Mouse (Mus musculus) MEL (cell line): ENCODE results near the gene Osbp2.

Source experiments
- BHLHE40 ChIP-seq: IDR thresholded peaks from 2 replicates; pipeline ENCODE4 v1.6.1; 2012; ENCODE audit warnings: low read depth, mild to moderate bottlenecking, inconsistent platforms, low read length, improper control_type of control experiment, borderline replicate concordance
- CTCF ChIP-seq, 3 experiments: IDR thresholded peaks in 2 of 3; conservative IDR thresholded peaks in 1 of 3; 2 replicates each; pipeline ENCODE4 v1.5.1; 2011 to 2012; ENCODE audit warnings: low read length in 3 of 3, low read depth in 2 of 3, mild to moderate bottlenecking in 2 of 3, improper control_type of control experiment in 1 of 3, inconsistent platforms in 1 of 3, mixed read lengths in 1 of 3, moderate library complexity in 1 of 3; ENCODE audit not compliant: control insufficient read depth in 1 of 3, insufficient read depth in 1 of 3, poor library complexity in 1 of 3, severe bottlenecking in 1 of 3
- GABPA ChIP-seq: IDR thresholded peaks from 2 replicates; pipeline ENCODE4 v1.6.1; 2012; ENCODE audit warnings: low read depth, mild to moderate bottlenecking, inconsistent platforms, low read length, improper control_type of control experiment, moderate library complexity
- JUND ChIP-seq: IDR thresholded peaks from 2 replicates; pipeline ENCODE4 v1.6.1; 2011; ENCODE audit warnings: low read depth, mild to moderate bottlenecking, improper control_type of control experiment, low read length
- KAT2A ChIP-seq: conservative IDR thresholded peaks from 2 replicates; pipeline ENCODE4 v1.6.1; 2012; ENCODE audit warnings: low read depth, low read length, improper control_type of control experiment, inconsistent platforms
- MEF2A ChIP-seq: IDR thresholded peaks from 2 replicates; pipeline ENCODE4 v1.6.1; 2014; ENCODE audit warnings: low read depth, mild to moderate bottlenecking, inconsistent platforms, low read length, improper control_type of control experiment; ENCODE audit not compliant: poor library complexity, insufficient replicate concordance, severe bottlenecking; ENCODE audit errors: extremely low read depth
- POLR2A ChIP-seq, 2 experiments: IDR thresholded peaks; 2 replicates each; pipeline ENCODE4 v1.6.1; 2011 to 2012; ENCODE audit warnings: low read length in 2 of 2, mild to moderate bottlenecking in 2 of 2, control low read depth in 1 of 2, improper control_type of control experiment in 1 of 2, low read depth in 1 of 2, moderate library complexity in 1 of 2; ENCODE audit not compliant: control insufficient read depth in 1 of 2, insufficient read depth in 1 of 2, poor library complexity in 1 of 2
- RCOR1 ChIP-seq: IDR thresholded peaks from 2 replicates; pipeline ENCODE4 v1.6.1; 2012; ENCODE audit warnings: low read depth, mild to moderate bottlenecking, inconsistent platforms, low read length, improper control_type of control experiment
- TCF12 ChIP-seq: IDR thresholded peaks from 2 replicates; pipeline ENCODE4 v1.6.1; 2014; ENCODE audit warnings: low read depth, mild to moderate bottlenecking, inconsistent platforms, low read length, improper control_type of control experiment, moderate library complexity
- ZNF384 ChIP-seq: IDR thresholded peaks from 2 replicates; pipeline ENCODE4 v1.6.1; 2012; ENCODE audit warnings: low read depth, mild to moderate bottlenecking, inconsistent platforms, low read length, improper control_type of control experiment

- TF ChIP-seq MEF2A (no peak), JUND (no peak), BHLHE40 (no peak), CTCF (IDR thresholded peaks at IDR 0.05 in 2 of 3, conservative IDR thresholded peaks at IDR 0.05 in 1 of 3; ENCODE audit: control insufficient read depth in 1 of 3, insufficient read depth in 1 of 3, low read depth in 2 of 3, low read length in 3 of 3, poor library complexity in 1 of 3, severe bottlenecking in 1 of 3) (peak in 2 of 3 experiments; percentile 45 to 49; a peak in 4 of 6 replicates), ZNF384 (no peak), POLR2A (IDR thresholded peaks at IDR 0.05; ENCODE audit: control insufficient read depth in 1 of 2, insufficient read depth in 1 of 2, low read depth in 1 of 2, low read length in 2 of 2, poor library complexity in 1 of 2) (no peak), TCF12 (no peak), GABPA (no peak), RCOR1 (no peak), KAT2A (no peak)
Observed at GRCm38 (mm10) chr11:3808162-3808561, 55.5 kb downstream of the Osbp2 start.
